10 mouse cellular contexts compared by ENCODE assay signal in the genomic region with DNA sequence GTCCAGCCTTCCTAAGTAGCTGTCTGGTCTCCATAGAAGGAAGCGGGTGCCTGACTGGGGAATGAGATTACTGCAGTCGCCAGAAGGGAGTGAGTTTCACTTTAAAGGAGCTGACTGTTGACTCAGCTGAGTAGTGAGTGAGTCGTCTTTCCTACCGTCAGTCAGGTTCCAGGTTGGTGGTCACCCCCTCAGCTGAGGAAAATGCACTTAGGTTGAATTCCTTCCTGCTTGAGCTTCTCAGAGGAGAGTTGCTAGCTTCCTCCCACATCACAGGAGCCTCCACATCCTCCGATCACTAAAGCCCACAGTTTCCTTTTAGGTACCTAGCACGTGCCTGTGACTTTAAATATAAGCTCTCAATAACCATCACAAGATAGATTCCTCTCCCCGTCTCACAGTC.
DNase-seq lines count a peak whose midpoint lies in the region; ATAC-seq lines count a peak whose summit lies in the region.
"Had no signal": no experiment of that assay in that cellular context is flagged by ENCODE, and none has a peak within 500 bp of the region (broad histone marks: within the 10 kb centered on the region; RNA-seq: fewer than 3 reads in every experiment).

No protein-coding gene starts in this region.

- H3K9me3 ChIP-seq in kidney, embryonic 16.5 days (ENCODE audit: low read length): no peaks in the 10 kb centered on the region
- H3K9me3 ChIP-seq in kidney, embryonic 14.5 days (ENCODE audit: control insufficient read depth, low read length): no peaks in the 10 kb centered on the region

- H3K4me2 ChIP-seq in kidney, embryonic 16.5 days (replicated peaks; ENCODE audit: low read depth, low read length): peak overlapping the region; percentile 13; the same call in 1 of the 2 replicates
- no peak overlapping the region; the same call in 1 of the 2 replicates for H3K4me2 ChIP-seq in kidney, embryonic 14.5 days (replicated peaks; ENCODE audit: low read depth, low read length)

- 24% methylated on average over 7 of the region's 7 CpGs for WGBS in kidney, embryonic 16.5 days
- WGBS in kidney, embryonic 14.5 days: 23% methylated on average over 7 of the region's 7 CpGs

- no peak overlapping the region for H3K4me3 ChIP-seq in kidney, embryonic 16.5 days (ENCODE audit: low read length)
- no peak overlapping the region for H3K4me3 ChIP-seq in kidney, embryonic 14.5 days (ENCODE audit: low read length)
- H3K4me3 ChIP-seq: myocyte had no signal

- H3K9ac ChIP-seq in kidney, embryonic 16.5 days (replicated peaks; ENCODE audit: low read length): no peak overlapping the region
- H3K9ac ChIP-seq in kidney, embryonic 14.5 days (ENCODE audit: low read depth, low read length): no peak overlapping the region

- no peaks in the 10 kb centered on the region for H3K27me3 ChIP-seq in kidney, embryonic 16.5 days (ENCODE audit: insufficient read depth, low read length)
- no peaks in the 10 kb centered on the region for H3K27me3 ChIP-seq in kidney, embryonic 14.5 days (ENCODE audit: control insufficient read depth, insufficient read depth, low read length)

- no peaks in the 10 kb centered on the region for H3K36me3 ChIP-seq in kidney, embryonic 16.5 days (ENCODE audit: insufficient read depth, low read length)
- no peaks in the 10 kb centered on the region for H3K36me3 ChIP-seq in kidney, embryonic 14.5 days (ENCODE audit: control insufficient read depth, insufficient read depth, low read length)

- DNase-seq in frontal cortex, postnatal 25 days (ENCODE audit: low spot score in 2 of 2): no peak
- peak; percentile 2 to 8 for DNase-seq in spleen, postnatal 36 days (ENCODE audit: low spot score in 2 of 2)
- DNase-seq in spleen, adult 12 weeks (ENCODE audit: low spot score): no peak
- DNase-seq in thymus, postnatal 4 days: peak; percentile 39
- no peak for DNase-seq in adrenal gland, postnatal 10 days
- DNase-seq: cerebellum, postnatal 25 days had no signal

- no peak overlapping the region for H3K27ac ChIP-seq in kidney, embryonic 16.5 days (ENCODE audit: low read length)
- H3K27ac ChIP-seq in kidney, embryonic 14.5 days (ENCODE audit: low read depth, low read length): no peak overlapping the region

- peak; percentile 50 for ATAC-seq in frontal cortex, adult (ENCODE audit: low TSS enrichment)
- ATAC-seq in kidney, embryonic 16.5 days (ENCODE audit: low FRiP score, low TSS enrichment): no peak
- no peak for ATAC-seq in kidney, embryonic 14.5 days (ENCODE audit: low FRiP score, low TSS enrichment)

- peaks cover 9% of the 10 kb centered on the region; the same call in 1 of the 2 replicates for H3K4me1 ChIP-seq in kidney, embryonic 16.5 days (ENCODE audit: insufficient read depth, low read length)
- H3K4me1 ChIP-seq in kidney, embryonic 14.5 days (ENCODE audit: control insufficient read depth, insufficient read depth, low read length): peaks cover 6% of the 10 kb centered on the region; the same call in 1 of the 2 replicates

Comparison
In these comparisons a context has a peak if more than half of its experiments do, and no peak if none do; other contexts are left out.
1. DNase-seq: peak in spleen, postnatal 36 days (2 of 2) and thymus, postnatal 4 days (single experiment); none in frontal cortex, postnatal 25 days (0 of 2), spleen, adult 12 weeks (single experiment) and adrenal gland, postnatal 10 days (single experiment).